Mouse (Mus musculus) hematopoietic stem cell, adult 5-6 weeks (primary cell): ENCODE measurements around the gene Anxa3. TPM values are rescaled to one million over a fixed set of nuclear protein-coding genes. Genes with fewer than 3 reads are reported as not detected.

ENCODE experiments used
- ATAC-seq, 2 experiments: fragments of 125-278 bp in 1 of 2; replicated peaks in 1 of 2; 2 replicates each; pipeline ENCODE4 v1.8.0; 2016 to 2017; ENCODE audit warnings: inconsistent platforms in 2 of 2, mild to moderate bottlenecking in 2 of 2, moderate number of reproducible peaks in 2 of 2, low read depth in 1 of 2, moderate TSS enrichment in 1 of 2; ENCODE audit not compliant: low FRiP score in 2 of 2, poor library complexity in 2 of 2, severe bottlenecking in 2 of 2, insufficient read depth in 1 of 2, low TSS enrichment in 1 of 2
- total RNA-seq: library from RNA; stranded (forward); fragments of 172-1452, 232-1000 nt; gene quantifications from 2 replicates; pipeline ENCODE4 v1.2.3, GENCODE M21; 2017

The Anxa3 gene
- total RNA-seq, result 16.0 and 62.3 TPM in 2 replicates

DNA sequence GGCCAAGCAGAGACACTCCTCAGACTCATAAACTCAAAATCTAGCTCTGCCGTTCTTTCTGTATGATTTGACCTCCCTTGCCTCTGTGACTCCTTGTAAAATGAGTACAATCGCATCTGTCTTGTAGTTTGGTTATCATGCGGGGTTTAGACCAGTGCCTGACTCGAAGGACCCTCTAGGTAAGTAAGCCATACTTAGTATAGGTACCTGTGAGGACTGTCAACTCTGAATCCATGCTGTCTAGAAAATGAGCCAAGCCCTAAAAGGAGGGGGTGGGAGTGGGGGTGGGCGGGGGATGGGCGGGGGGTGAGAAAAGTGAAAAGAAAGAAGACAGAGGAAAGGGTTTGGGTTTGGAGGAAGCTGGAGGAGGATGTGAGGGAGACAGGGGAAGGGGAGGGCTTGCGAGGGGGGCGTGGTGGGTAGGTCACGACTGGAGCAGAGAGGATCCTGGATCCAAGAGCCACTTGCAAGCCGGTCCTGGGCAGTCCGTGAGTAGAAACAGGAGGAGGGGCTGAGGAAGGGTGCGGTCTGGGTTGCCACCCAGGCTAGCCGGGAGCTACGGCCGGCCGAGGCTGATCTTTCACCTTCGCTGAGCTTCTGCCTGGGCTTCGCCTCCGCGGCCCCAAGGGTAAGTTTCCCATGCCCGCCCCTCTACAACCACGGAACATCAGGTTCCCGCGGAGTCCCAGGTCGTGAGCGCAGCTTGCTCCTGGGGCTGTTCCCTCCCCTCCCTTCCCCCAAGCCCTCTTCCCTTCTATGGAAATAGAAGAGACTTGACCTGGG is at the start of gene Anxa3:
Gene Anxa3, plus strand, starts transcription at position 404 of the 783 bp plus-strand sequence.
- peak; percentile 54 to 62 for ATAC-seq

DNA sequence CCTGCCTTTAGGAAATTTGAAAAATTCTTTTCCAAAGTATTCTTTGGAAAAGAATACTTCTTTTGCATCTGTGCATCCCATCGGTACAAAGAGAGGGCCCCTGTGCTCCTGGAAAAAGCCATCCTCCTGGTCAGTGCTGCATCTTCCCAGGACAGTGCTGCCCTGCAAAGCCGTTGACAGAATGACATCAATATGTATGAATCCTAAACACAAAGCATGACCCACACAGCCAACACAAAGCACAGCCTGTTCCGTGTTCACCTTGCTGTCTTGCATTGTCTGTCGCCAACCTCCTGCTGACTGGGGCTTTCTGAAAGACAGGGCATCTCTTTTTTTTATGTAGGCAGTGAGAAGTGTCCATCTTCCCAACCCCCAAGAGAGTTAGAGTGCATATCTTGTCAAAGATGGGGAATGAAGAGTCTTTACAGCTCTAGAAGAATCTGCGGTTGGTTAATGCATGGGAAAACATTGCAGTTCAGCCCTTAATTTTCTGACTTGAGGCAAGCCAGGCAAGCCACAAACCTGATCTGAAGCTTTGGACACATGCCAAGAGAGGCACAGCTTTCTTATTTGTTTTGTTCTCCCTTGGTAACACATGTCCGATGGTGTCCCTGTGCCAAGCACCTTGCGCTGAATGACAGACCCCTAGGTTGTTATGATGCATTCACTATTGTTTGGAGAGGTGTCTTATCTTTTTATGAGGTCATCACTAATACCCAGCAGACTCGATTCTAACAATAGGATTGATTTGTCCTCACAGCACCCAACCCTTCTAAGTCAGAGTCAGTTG is 45.7 kb upstream of the Anxa3 start:
- no peak for ATAC-seq

- no peak for ATAC-seq
Observed at GRCm38 (mm10) chr5:96757615-96758014, 35.5 kb upstream of the Anxa3 start.

- ATAC-seq, result no peak
Observed at GRCm38 (mm10) chr5:96762021-96762420, 31.1 kb upstream of the Anxa3 start.

GRCm38 (mm10) chr5:96768846-96769471 is 24.2 kb upstream of the Anxa3 start:
- ATAC-seq, result peak; percentile 44 to 52; a peak in 1 of 4 replicates

DNA sequence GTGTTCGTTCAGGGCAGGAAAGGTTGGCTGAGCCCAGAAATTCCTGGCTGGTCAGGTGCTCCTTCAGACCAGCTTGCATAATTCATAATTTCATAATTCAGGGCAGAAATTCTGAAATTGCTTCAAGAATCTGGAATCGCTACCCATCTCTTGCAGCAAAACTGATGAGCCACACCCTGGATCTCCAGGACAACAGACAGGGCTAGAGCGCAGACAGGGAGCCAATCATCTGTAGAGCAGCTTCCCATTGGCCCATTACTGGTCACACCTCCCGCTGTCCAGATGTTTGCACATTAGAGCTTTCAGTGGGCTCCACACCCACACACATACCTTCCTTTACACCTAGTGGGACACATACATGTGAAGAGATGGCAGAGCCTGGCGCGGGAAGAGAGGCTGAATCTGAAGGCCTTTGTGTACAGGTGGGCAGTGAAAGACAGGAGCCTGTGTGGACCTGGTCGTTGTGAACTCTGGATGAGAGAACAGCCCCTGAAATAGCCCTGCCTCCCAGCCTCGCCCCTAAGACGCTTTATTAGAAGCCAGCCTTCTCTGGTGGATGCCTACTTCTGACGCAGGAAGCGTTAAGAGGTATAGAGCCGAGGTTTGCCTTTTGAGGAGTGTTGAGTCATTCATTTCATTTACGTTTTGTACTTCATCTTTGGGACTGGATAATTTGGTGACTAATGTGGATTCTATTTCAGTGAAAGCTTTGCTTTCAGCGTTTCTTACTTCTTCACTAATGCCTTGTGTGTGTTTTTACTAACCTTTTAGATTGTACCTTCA is 9.4 kb upstream of the Anxa3 start:
- ATAC-seq, result no peak

- ATAC-seq, result no peak
Observed at GRCm38 (mm10) chr5:96785096-96785495, 8.0 kb upstream of the Anxa3 start.

DNA sequence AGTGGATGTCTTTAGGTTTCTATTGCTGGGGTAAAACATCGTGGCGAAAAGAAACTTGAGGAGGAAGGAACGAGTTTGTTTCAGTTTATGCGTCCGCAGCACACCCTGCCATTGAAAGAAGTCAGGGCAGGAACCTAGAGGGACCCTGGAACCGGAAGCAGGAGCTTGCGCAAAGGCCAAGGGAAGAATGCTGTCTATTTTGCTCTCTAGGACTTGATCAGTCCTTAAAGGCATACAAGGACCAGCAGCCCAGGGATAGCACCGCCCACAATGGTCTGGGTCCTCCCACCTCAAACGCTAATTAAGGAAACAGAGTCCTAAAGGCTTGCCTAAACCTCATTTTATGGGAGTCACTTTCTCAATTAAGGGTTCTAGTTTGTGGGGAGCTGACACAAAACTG is 717 bp upstream of the Anxa3 start:
- ATAC-seq, result peak in 1 of 2 experiments; percentile 24; a peak in 1 of 4 replicates

GRCm38 (mm10) chr5:96793953-96794635 is 955 bp downstream of the Anxa3 start:
- ATAC-seq, result peak; percentile 65; a peak in 3 of 4 replicates

DNA sequence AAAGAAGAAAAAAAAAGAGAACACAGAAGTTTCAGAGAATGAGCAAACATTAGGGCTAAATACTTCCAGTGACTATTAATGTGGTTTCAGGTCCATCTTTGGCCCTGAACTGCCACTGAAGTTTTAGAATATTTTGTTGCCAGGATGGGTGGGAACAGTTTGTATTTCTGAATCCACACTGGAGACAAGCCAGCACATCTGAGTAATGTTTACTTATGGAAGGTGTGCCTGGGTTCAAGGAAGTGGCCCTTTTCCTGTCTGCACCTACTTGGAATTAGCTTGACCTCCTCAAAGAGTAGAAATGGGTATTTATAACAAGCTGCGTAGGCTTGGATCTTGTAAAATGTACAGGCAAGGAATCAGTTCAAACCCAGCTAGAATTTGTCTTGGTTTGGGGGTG is 2.6 kb downstream of the Anxa3 start:
- ATAC-seq, result no peak

GRCm38 (mm10) chr5:96797465-96797864 is 4.3 kb downstream of the Anxa3 start:
- no peak for ATAC-seq

- ATAC-seq, result no peak
Observed at GRCm38 (mm10) chr5:96799165-96799564, 6.0 kb downstream of the Anxa3 start.

DNA sequence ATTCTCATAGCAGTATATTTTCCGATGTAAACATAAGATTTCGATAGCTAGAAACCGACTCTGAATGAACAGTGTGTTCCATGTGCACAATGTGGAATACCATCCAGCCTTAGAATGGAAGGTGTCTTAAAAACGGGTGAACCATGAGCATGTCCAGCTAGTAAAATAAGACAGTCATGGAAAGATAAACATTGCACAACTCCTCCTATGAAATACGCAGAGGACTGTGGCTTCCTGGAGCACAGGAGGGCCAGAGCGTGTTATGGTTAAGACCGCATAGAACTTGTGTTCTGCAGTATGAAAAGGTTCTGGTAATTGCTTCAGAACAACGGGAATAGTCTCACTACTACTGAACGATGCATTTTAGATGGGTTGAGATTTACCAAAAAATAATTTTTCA is 6.8 kb downstream of the Anxa3 start:
- no peak for ATAC-seq

DNA sequence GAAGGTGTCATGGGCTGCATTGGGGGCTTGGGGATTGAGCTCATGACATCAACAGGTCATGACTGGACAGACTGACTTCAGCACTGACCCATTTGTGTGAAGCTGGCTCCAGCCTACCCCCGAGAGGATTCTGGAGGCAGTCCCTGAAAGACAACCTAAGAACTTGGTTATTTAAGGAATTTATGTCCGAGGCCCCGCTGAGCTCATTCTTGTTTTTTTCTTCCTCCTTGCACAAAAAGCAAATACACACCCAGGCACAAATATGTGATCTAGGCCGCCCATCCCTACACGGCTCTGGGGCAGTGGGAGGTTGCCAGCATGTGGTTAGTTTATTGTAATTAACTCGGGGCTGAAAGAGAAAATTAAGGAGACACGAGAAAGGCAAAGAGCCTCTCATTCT is 9.0 kb downstream of the Anxa3 start:
- no peak for ATAC-seq

DNA sequence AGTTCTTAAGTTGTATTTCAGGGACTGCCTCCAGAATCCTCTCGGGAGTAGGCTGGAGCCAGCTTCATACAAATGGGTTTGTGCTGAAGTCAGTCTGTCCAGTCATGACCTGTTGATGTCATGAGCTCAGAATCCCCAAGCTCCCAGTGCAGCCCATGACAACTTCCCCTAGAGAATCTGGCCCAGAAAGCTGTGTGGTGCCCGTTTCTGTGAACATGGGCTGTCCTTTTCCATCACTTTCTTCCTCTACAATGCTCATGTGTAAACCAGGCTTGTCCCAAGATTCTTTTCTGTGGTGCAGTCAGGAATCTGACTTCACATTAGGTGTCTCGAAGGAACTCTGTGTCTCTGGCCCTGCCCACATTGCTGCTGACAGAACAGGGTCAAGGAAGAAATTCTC is 10.0 kb downstream of the Anxa3 start:
- ATAC-seq, result no peak

DNA sequence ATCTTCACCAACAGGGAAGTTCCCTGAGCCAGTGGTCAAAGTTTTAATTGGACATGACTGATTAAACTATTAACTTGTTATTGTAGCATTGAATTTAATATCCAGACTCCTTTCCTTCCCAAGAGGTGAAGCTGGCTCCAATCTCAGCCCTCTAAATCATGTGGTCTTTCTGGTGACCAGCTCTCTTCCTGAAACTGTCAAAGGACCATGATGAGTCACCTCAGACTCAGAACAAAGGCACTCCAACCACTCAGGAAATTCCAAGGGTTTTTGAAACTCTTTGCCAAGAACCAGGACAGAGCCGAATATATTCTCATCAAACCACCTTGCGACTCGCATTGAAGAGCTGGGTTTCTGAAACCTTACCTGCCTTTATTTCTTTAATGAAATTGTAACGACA is 11.2 kb downstream of the Anxa3 start:
- ATAC-seq, result no peak

DNA sequence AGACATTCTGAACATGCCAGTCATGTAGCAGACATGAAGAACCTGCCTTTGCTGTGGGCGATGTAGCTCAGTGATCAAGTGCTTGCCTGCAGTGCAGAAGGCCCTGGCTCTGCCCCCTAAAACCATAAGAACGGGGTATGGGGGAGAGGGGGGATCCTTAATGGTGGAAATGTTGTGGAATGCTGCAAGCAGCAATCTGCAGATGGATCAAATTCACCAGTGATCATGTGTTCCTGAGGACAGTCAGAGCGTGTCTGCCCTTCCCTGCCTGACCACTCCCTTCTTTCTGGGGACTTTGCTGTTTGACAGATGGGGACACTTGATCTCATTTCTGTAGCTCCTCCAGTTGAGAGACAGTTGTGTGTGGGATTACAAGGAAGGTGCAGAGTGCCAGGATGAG is 11.7 kb downstream of the Anxa3 start:
- no peak for ATAC-seq
